Mouse (Mus musculus) heart, embryonic 10.5 days (tissue): Measurements from ENCODE around the gene Aldh3b3. TPM values are rescaled to one million over a fixed set of nuclear protein-coding genes. Genes with fewer than 3 reads are reported as not detected.
"Not testable (repeated sequence)": the region's sequence is repeated elsewhere in the genome, so short reads cannot be mapped to it uniquely, and the experiment has no call there.

ENCODE experiments used
- DNase-seq: peaks from one replicate; pipeline ENCODE4 v3.0.0-alpha.2; 2017; ENCODE audit warnings: low spot score
- H3K27ac ChIP-seq: fragments of 300-500 bp; sonication (generic); 2 replicates; pipeline ENCODE4 v1.5.1; 2016; ENCODE audit warnings: mild to moderate bottlenecking
- H3K27me3 ChIP-seq: fragments of 300-500 bp; sonication (generic); 2 replicates; pipeline ENCODE4 v1.6.1; 2016; ENCODE audit warnings: mild to moderate bottlenecking; ENCODE audit not compliant: poor library complexity, insufficient read depth, severe bottlenecking
- H3K36me3 ChIP-seq: fragments of 300-500 bp; sonication (generic); 2 replicates; pipeline ENCODE4 v1.6.1; 2016; ENCODE audit warnings: mild to moderate bottlenecking, moderate library complexity
- H3K4me1 ChIP-seq: fragments of 300-500 bp; sonication (generic); 2 replicates; pipeline ENCODE4 v1.6.1; 2016; ENCODE audit warnings: mild to moderate bottlenecking
- H3K4me3 ChIP-seq: fragments of 300-500 bp; sonication (generic); 2 replicates; pipeline ENCODE4 v1.5.1; 2016; ENCODE audit warnings: mild to moderate bottlenecking, moderate library complexity
- H3K9me3 ChIP-seq: fragments of 300-500 bp; sonication (generic); 2 replicates; pipeline ENCODE4 v1.6.1; 2016; ENCODE audit warnings: mild to moderate bottlenecking, moderate library complexity
- WGBS: fragments of 180-500 bp; shearing (Covaris S2); methylation state at CpG from one replicate; pipeline ENCODE4 v1.1.7; 2016; 5-methylcytosine and 5-hydroxymethylcytosine counted together
- polyA plus RNA-seq: library from polyadenylated mRNA; unstranded; fragments of >200 nt; fragmentation: Nextera tagmentation; extraction: Ambion mirVana; gene quantifications from 2 replicates; pipeline ENCODE4 v1.2.1, GENCODE M21; 2016

Gene Aldh3b3
- polyA plus RNA-seq, 1 experiment from 2014 or later = not detected

- Histone ChIP-seq H3K4me1 (peaks cover 14% of the 10 kb centered on the region), H3K9me3 (no peaks in the 10 kb centered on the region), H3K4me3 (no peak overlapping the region), H3K27me3 (0 out of 2 replicates have a peak, but pooled peaks cover 10% of the 10 kb centered on the region), H3K36me3 (no peaks in the 10 kb centered on the region), H3K27ac (no peak overlapping the region)
- WGBS = 8% methylated on average over 2 of the region's 2 CpGs
- no peak for DNase-seq
Observed at GRCm38 (mm10) chr19:3962469-3962868, 4.0 kb downstream of the Aldh3b3 start.

GRCm38 (mm10) chr19:3964030-3964429 is 5.6 kb downstream of the Aldh3b3 start:
- DNase-seq = no peak
- no peaks in the 10 kb centered on the region for H3K36me3 ChIP-seq
- 75% methylated on average over 4 of the region's 4 CpGs for WGBS
- no peak overlapping the region for H3K4me3 ChIP-seq
- no peaks in the 10 kb centered on the region for H3K9me3 ChIP-seq
- peaks cover 23% of the 10 kb centered on the region for H3K4me1 ChIP-seq
- 0 out of 2 replicates have a peak, but pooled peaks cover 11% of the 10 kb centered on the region for H3K27me3 ChIP-seq
- no peak overlapping the region for H3K27ac ChIP-seq

GRCm38 (mm10) chr19:3966330-3967075 is 8.1 kb downstream of the Aldh3b3 start:
- 62% methylated on average over 11 of the region's 11 CpGs for WGBS
- H3K9me3 ChIP-seq = no peaks in the 10 kb centered on the region

GRCm38 (mm10) chr19:3967258-3967657 is 8.8 kb downstream of the Aldh3b3 start:
- no peaks in the 10 kb centered on the region for H3K9me3 ChIP-seq
- peaks cover 32% of the 10 kb centered on the region for H3K4me1 ChIP-seq
- no peak overlapping the region for H3K4me3 ChIP-seq
- H3K27ac ChIP-seq = no peak overlapping the region
- WGBS = 32% methylated on average over 3 of the region's 3 CpGs
- no peak for DNase-seq
- no peaks in the 10 kb centered on the region for H3K36me3 ChIP-seq
- 0 out of 2 replicates have a peak, but pooled peaks cover 23% of the 10 kb centered on the region for H3K27me3 ChIP-seq

More at GRCm38 (mm10) chr19:3966330-3967075, 8.1 kb downstream of the Aldh3b3 start:
- Histone ChIP-seq H3K36me3 (no peaks in the 10 kb centered on the region), H3K27me3 (0 out of 2 replicates have a peak, but pooled peaks cover 22% of the 10 kb centered on the region), H3K4me3 (no peak overlapping the region), H3K4me1 (peaks cover 31% of the 10 kb centered on the region), H3K27ac (no peak overlapping the region)
- DNase-seq = no peak

GRCm38 (mm10) chr19:3972229-3972628 is 13.8 kb downstream of the Aldh3b3 start, which contains the start of gene Aldh3b2:
Aldh3b2 (plus strand) TSS chr19:3972328.
- Histone ChIP-seq H3K9me3 (no peaks in the 10 kb centered on the region), H3K4me1 (peaks cover 23% of the 10 kb centered on the region), H3K36me3 (no peaks in the 10 kb centered on the region), H3K27me3 (peaks cover 22% of the 10 kb centered on the region; the same call in 1 of the 2 replicates), H3K27ac (no peak within 1 kb of the TSS), H3K4me3 (no peak within 1 kb of the TSS)
- no peak for DNase-seq
- 39% methylated on average over 9 of the region's 9 CpGs for WGBS

GRCm38 (mm10) chr19:3974608-3975007 is 16.2 kb downstream of the Aldh3b3 start:
- not testable (repeated sequence) for H3K4me3 ChIP-seq, DNase-seq, H3K27ac ChIP-seq, H3K36me3 ChIP-seq, H3K4me1 ChIP-seq, H3K9me3 ChIP-seq
- 81% methylated on average over 6 of the region's 6 CpGs for WGBS
- H3K27me3 ChIP-seq = peaks cover 12% of the 10 kb centered on the region; the same call in 1 of the 2 replicates

- 67% methylated on average over 2 of the region's 2 CpGs for WGBS
- no peaks in the 10 kb centered on the region for H3K9me3 ChIP-seq
Observed at GRCm38 (mm10) chr19:3975866-3976265, 17.4 kb downstream of the Aldh3b3 start.

GRCm38 (mm10) chr19:3980309-3980708 is 21.9 kb downstream of the Aldh3b3 start:
- no peak overlapping the region for H3K4me3 ChIP-seq
- H3K27ac ChIP-seq = 0 out of 2 replicates have a peak overlapping the region, but pooled peaks have one; percentile 0
- H3K9me3 ChIP-seq = no peaks in the 10 kb centered on the region
- no peaks in the 10 kb centered on the region for H3K36me3 ChIP-seq
- H3K27me3 ChIP-seq = peaks cover 9% of the 10 kb centered on the region; the same call in 1 of the 2 replicates
- H3K4me1 ChIP-seq = peaks cover 28% of the 10 kb centered on the region
- WGBS = 17% methylated on average over 4 of the region's 4 CpGs
- peak; percentile 82 for DNase-seq

More at GRCm38 (mm10) chr19:3975866-3976265, 17.4 kb downstream of the Aldh3b3 start:
- DNase-seq = no peak
- H3K36me3 ChIP-seq = no peaks in the 10 kb centered on the region
- no peak overlapping the region for H3K27ac ChIP-seq
- H3K27me3 ChIP-seq = peaks cover 10% of the 10 kb centered on the region; the same call in 1 of the 2 replicates
- H3K4me1 ChIP-seq = peaks cover 4% of the 10 kb centered on the region; the same call in 1 of the 2 replicates
- H3K4me3 ChIP-seq = no peak overlapping the region

GRCm38 (mm10) chr19:3980917-3981316 is 22.5 kb downstream of the Aldh3b3 start:
- Histone ChIP-seq H3K36me3 (no peaks in the 10 kb centered on the region), H3K4me3 (no peak overlapping the region), H3K9me3 (no peaks in the 10 kb centered on the region), H3K4me1 (peaks cover 35% of the 10 kb centered on the region), H3K27me3 (0 out of 2 replicates have a peak, but pooled peaks cover 4% of the 10 kb centered on the region), H3K27ac (no peak overlapping the region)
- DNase-seq = no peak
- 65% methylated on average over 9 of the region's 9 CpGs for WGBS

- Histone ChIP-seq H3K4me3 (no peak overlapping the region), H3K27me3 (0 out of 2 replicates have a peak, but pooled peaks cover 4% of the 10 kb centered on the region), H3K27ac (peak overlapping the region; percentile 80), H3K4me1 (peaks cover 55% of the 10 kb centered on the region), H3K9me3 (no peaks in the 10 kb centered on the region), H3K36me3 (no peaks in the 10 kb centered on the region)
- 55% methylated on average over 9 of the region's 9 CpGs for WGBS
- no peak for DNase-seq
Observed at GRCm38 (mm10) chr19:3983527-3984200, 25.2 kb downstream of the Aldh3b3 start.

GRCm38 (mm10) chr19:3985261-3985681 is 26.8 kb downstream of the Aldh3b3 start:
- no peak for DNase-seq

GRCm38 (mm10) chr19:3986334-3986733 is 27.9 kb downstream of the Aldh3b3 start, which contains the start of gene Acy3:
Acy3 (plus strand) TSS chr19:3986570.
- Histone ChIP-seq H3K4me3 (peak within 1 kb of the TSS; percentile 20; the same call in 1 of the 2 replicates), H3K27ac (peak within 1 kb of the TSS; percentile 80), H3K36me3 (no peaks in the 10 kb centered on the region), H3K27me3 (0 out of 2 replicates have a peak, but pooled peaks cover 6% of the 10 kb centered on the region), H3K9me3 (no peaks in the 10 kb centered on the region), H3K4me1 (peaks cover 66% of the 10 kb centered on the region)
- DNase-seq = peak; percentile 86
- WGBS = 17% methylated on average over 8 of the region's 8 CpGs

More at GRCm38 (mm10) chr19:3985261-3985681, 26.8 kb downstream of the Aldh3b3 start:
- Histone ChIP-seq H3K27ac (peak overlapping the region; percentile 80), H3K4me1 (peaks cover 55% of the 10 kb centered on the region), H3K9me3 (no peaks in the 10 kb centered on the region), H3K4me3 (no peak overlapping the region), H3K27me3 (0 out of 2 replicates have a peak, but pooled peaks cover 4% of the 10 kb centered on the region), H3K36me3 (no peaks in the 10 kb centered on the region)
- 20% methylated on average over 8 of the region's 8 CpGs for WGBS
